8 mouse cellular contexts compared by ENCODE assay signal in genomic region chr6:8951326-8951695, GRCm38 (mm10). TPM values are rescaled to one million over a fixed set of nuclear protein-coding genes. Genes with fewer than 3 reads are reported as not detected.
A peak's percentile ranks its signal among the peaks of the same experiment; 100 is the strongest.
DNase-seq lines count a peak whose midpoint lies in the region; ATAC-seq and TF ChIP-seq lines count a peak whose summit lies in the region.

No protein-coding gene starts in this region.

- no peak overlapping the region for H3K9ac ChIP-seq in limb, embryonic 13.5 days
- peak overlapping the region; percentile 84 for H3K9ac ChIP-seq in midbrain, embryonic 15.5 days

- H3K27me3 ChIP-seq in megakaryocyte, embryonic 14.5 days (replicated peaks): peaks cover 88% of the 10 kb centered on the region
- peaks cover 4% of the 10 kb centered on the region for H3K27me3 ChIP-seq in kidney, adult 2 months (replicated peaks; ENCODE audit: control insufficient read depth, insufficient read depth, low read length)
- H3K27me3 ChIP-seq in limb, embryonic 13.5 days: peaks cover 97% of the 10 kb centered on the region
- peaks cover 47% of the 10 kb centered on the region for H3K27me3 ChIP-seq in midbrain, embryonic 15.5 days (replicated peaks)

- no peaks in the 10 kb centered on the region for H3K36me3 ChIP-seq in megakaryocyte, embryonic 14.5 days (replicated peaks; ENCODE audit: low read length)
- H3K36me3 ChIP-seq in kidney, adult 2 months (ENCODE audit: control insufficient read depth, insufficient read depth, low read length): no peaks in the 10 kb centered on the region
- no peaks in the 10 kb centered on the region for H3K36me3 ChIP-seq in limb, embryonic 13.5 days
- H3K36me3 ChIP-seq in midbrain, embryonic 15.5 days (replicated peaks): no peaks in the 10 kb centered on the region

- no peak for TF ChIP-seq POLR2A in kidney, adult 2 months (IDR thresholded peaks at IDR 0.05; ENCODE audit: low read depth, low read length)

- peak; percentile 84 for TF ChIP-seq CTCF in kidney, adult 2 months (conservative IDR thresholded peaks at IDR 0.05; ENCODE audit: insufficient read depth, insufficient read length, low read depth, low read length)

- under 1% methylated on average over 24 of the region's 24 CpGs for WGBS in kidney, adult 2 months
- WGBS in limb, embryonic 13.5 days: under 1% methylated on average over 24 of the region's 24 CpGs
- under 1% methylated on average over 24 of the region's 24 CpGs for WGBS in midbrain, embryonic 15.5 days

- H3K4me1 ChIP-seq in megakaryocyte, embryonic 14.5 days: peaks cover 38% of the 10 kb centered on the region
- H3K4me1 ChIP-seq in kidney, adult 2 months (ENCODE audit: control insufficient read depth, insufficient read depth, low read length): peaks cover 4% of the 10 kb centered on the region; the same call in 1 of the 2 replicates
- peaks cover 34% of the 10 kb centered on the region for H3K4me1 ChIP-seq in limb, embryonic 13.5 days
- H3K4me1 ChIP-seq in midbrain, embryonic 15.5 days: peaks cover 44% of the 10 kb centered on the region

- peak overlapping the region; percentile 65 for H3K4me2 ChIP-seq in limb, embryonic 13.5 days (replicated peaks)
- H3K4me2 ChIP-seq in midbrain, embryonic 15.5 days: peak overlapping the region; percentile 87

- no peak for ATAC-seq in megakaryocyte, adult 5-6 weeks (ENCODE audit: poor library complexity, severe bottlenecking)
- ATAC-seq in limb, embryonic 13.5 days (ENCODE audit: low FRiP score, low read depth): no peak; the same call in 1 of the 2 replicates
- peak; percentile 57 for ATAC-seq in midbrain, embryonic 15.5 days (replicated peaks)

- H3K4me3 ChIP-seq in megakaryocyte, embryonic 14.5 days (replicated peaks): peak overlapping the region; percentile 84
- peak overlapping the region; percentile 10; the same call in 1 of the 2 replicates for H3K4me3 ChIP-seq in kidney, adult 2 months (ENCODE audit: insufficient read depth, low read depth, low read length)
- H3K4me3 ChIP-seq in limb, embryonic 13.5 days: peak overlapping the region; percentile 39
- H3K4me3 ChIP-seq in midbrain, embryonic 15.5 days: peak overlapping the region; percentile 77

- peak; percentile 95 to 96 for DNase-seq in cerebellum, postnatal 10 days
- DNase-seq in frontal cortex, postnatal 25 days (ENCODE audit: low spot score in 2 of 2): peak; percentile 64 to 75
- peak; percentile 64 for DNase-seq in kidney, adult 2 months
- DNase-seq in thymus, postnatal 25 days: peak; percentile 14

- H3K27ac ChIP-seq in kidney, adult 2 months (ENCODE audit: insufficient read depth, low read depth, low read length): no peak overlapping the region
- no peak overlapping the region for H3K27ac ChIP-seq in limb, embryonic 13.5 days
- peak overlapping the region; percentile 87 for H3K27ac ChIP-seq in midbrain, embryonic 15.5 days

- peaks cover 8% of the 10 kb centered on the region; the same call in 1 of the 2 replicates for H3K9me3 ChIP-seq in megakaryocyte, embryonic 14.5 days
- H3K9me3 ChIP-seq in limb, embryonic 13.5 days: no peaks in the 10 kb centered on the region
- H3K9me3 ChIP-seq in midbrain, embryonic 15.5 days: no peaks in the 10 kb centered on the region

RNA-seq across cellular contexts. Expression of gene Nxph1, which starts 3.1 kb away (rescaled TPM):
- polyA plus RNA-seq in megakaryocyte, embryonic 14.5 days (2012; ENCODE audit: insufficient read depth, low replicate concordance): not detected in 2 replicates
- not detected in 2 replicates for total RNA-seq in megakaryocyte, adult 5-6 weeks (2015)
- not detected in 2 replicates for total RNA-seq in megakaryocyte, adult 5-6 weeks (2017)
- 0.11 TPM in 1 of 2 replicates, not detected in the other for polyA plus RNA-seq in kidney, adult 2 months (2012; rRNA removed)
- 1.5 and 1.6 TPM in 2 replicates for polyA plus RNA-seq in limb, embryonic 13.5 days (2015; fragmentation: Nextera tagmentation; extraction: Ambion mirVana)
- 75.8 and 79.2 TPM in 2 replicates for polyA plus RNA-seq in midbrain, embryonic 15.5 days (2015; fragmentation: Nextera tagmentation; extraction: Ambion mirVana)

Comparison
In these comparisons a context has a peak if more than half of its experiments do, and no peak if none do; other contexts are left out.
1. H3K4me3 ChIP-seq: peak in every context shown above with its lines; median percentile 84 in megakaryocyte, embryonic 14.5 days; 77 in midbrain, embryonic 15.5 days; 39 in limb, embryonic 13.5 days; 10 in kidney, adult 2 months.
2. DNase-seq: peak in every context shown above with its lines; median percentile 96 in cerebellum, postnatal 10 days; 70 in frontal cortex, postnatal 25 days; 64 in kidney, adult 2 months; 14 in thymus, postnatal 25 days.
3. RNA of gene Nxph1, which starts 3.1 kb away (polyA plus RNA-seq): 75.8 to 79.2 TPM in midbrain, embryonic 15.5 days; 1.5 to 1.6 TPM in limb, embryonic 13.5 days, 0.11 TPM in kidney, adult 2 months and not detected in megakaryocyte, embryonic 14.5 days; every median in the first group is over 10 times any median in the second.